Mouse (Mus musculus): ENCODE measurements at regions not wholly inside any gene's neighbourhood (a gene's known extent, or its start where the extent isn't known, plus 50 kb on each side); places are given as distances from the start of the nearest gene placed in this dataset.
"Not testable (repeated sequence)": the region's sequence is repeated elsewhere in the genome, so short reads cannot be mapped to it uniquely, and the experiment has no call there.

- DNase-seq (ENCODE audit: low read depth): peak; percentile 61
Measured at GRCm38 (mm10) chr10:25695798-25696197, 159.7 kb upstream of the Smlr1 start.

GRCm38 (mm10) chr10:25681243-25681642 lies 145.2 kb upstream of the Smlr1 start:
- DNase-seq (ENCODE audit: low read depth): peak; percentile 90

- DNase-seq (ENCODE audit: low read depth): no peak
Measured at GRCm38 (mm10) chr10:25677889-25678288, 141.8 kb upstream of the Smlr1 start.

GRCm38 (mm10) chr10:25675368-25675767 lies 139.3 kb upstream of the Smlr1 start:
- no peak for DNase-seq (ENCODE audit: low read depth)

- DNase-seq (ENCODE audit: low read depth): no peak
Measured at GRCm38 (mm10) chr10:25670061-25670460, 134.0 kb upstream of the Smlr1 start.

- peak; percentile 33 for DNase-seq (ENCODE audit: low read depth)
Measured at GRCm38 (mm10) chr10:25652742-25653563, 116.9 kb upstream of the Smlr1 start.

- DNase-seq (ENCODE audit: low read depth): no peak
Measured at GRCm38 (mm10) chr10:25647740-25648139, 111.7 kb upstream of the Smlr1 start.

GRCm38 (mm10) chr10:25643518-25643993 lies 107.5 kb upstream of the Smlr1 start:
- DNase-seq (ENCODE audit: low read depth): peak; percentile 97

GRCm38 (mm10) chr10:25642079-25642696 lies 106.1 kb upstream of the Smlr1 start:
- no peak for DNase-seq (ENCODE audit: low read depth)

GRCm38 (mm10) chr10:25633058-25633614 lies 97.1 kb upstream of the Smlr1 start:
- peak; percentile 56 for DNase-seq (ENCODE audit: low read depth)

GRCm38 (mm10) chr10:25632306-25632705 lies 96.2 kb upstream of the Smlr1 start:
- no peak for DNase-seq (ENCODE audit: low read depth)

- DNase-seq (ENCODE audit: low read depth): no peak
Measured at GRCm38 (mm10) chr10:25622585-25622984, 86.5 kb upstream of the Smlr1 start.

GRCm38 (mm10) chr10:25621747-25622134 lies 85.7 kb upstream of the Smlr1 start:
- DNase-seq (ENCODE audit: low read depth): not testable (repeated sequence)

- peak; percentile 43 for DNase-seq (ENCODE audit: low read depth)
Measured at GRCm38 (mm10) chr10:25620939-25621746, 85.1 kb upstream of the Smlr1 start.

- no peak for DNase-seq (ENCODE audit: low read depth)
Measured at GRCm38 (mm10) chr10:25619702-25620101, 83.6 kb upstream of the Smlr1 start.

GRCm38 (mm10) chr10:25601471-25601870 lies 65.4 kb upstream of the Smlr1 start:
- no peak for DNase-seq (ENCODE audit: low read depth)

GRCm38 (mm10) chr10:25589316-25589645 lies 53.2 kb upstream of the Smlr1 start:
- no peak for DNase-seq (ENCODE audit: low read depth)

GRCm38 (mm10) chr10:25588611-25589315 lies 52.7 kb upstream of the Smlr1 start:
- DNase-seq (ENCODE audit: low read depth): no peak
